Mouse (Mus musculus) hindbrain, embryonic 16.5 days (tissue): ENCODE measurements at regions not wholly inside any gene's neighbourhood (a gene's known extent, or its start where the extent isn't known, plus 50 kb on each side); places are given as distances from the start of the nearest gene placed in this dataset.
"Not testable (repeated sequence)": the region's sequence is repeated elsewhere in the genome, so short reads cannot be mapped to it uniquely, and the experiment has no call there.

Experiments
- ATAC-seq: fragments of 200-750 bp; cut with Nextera tagmentation; 2 replicates; pipeline ENCODE4 v1.8.0; 2017; ENCODE audit warnings: moderate TSS enrichment, moderate library complexity
- H3K27ac ChIP-seq: fragments of 300-500 bp; sonication (generic); 2 replicates; pipeline ENCODE4 v1.5.1; 2014; ENCODE audit warnings: low read depth, mild to moderate bottlenecking, control low read depth, low read length, moderate library complexity
- H3K27me3 ChIP-seq: fragments of 300-500 bp; sonication (generic); replicated peaks from 2 replicates; pipeline ENCODE4 v1.6.1; 2014; ENCODE audit warnings: low read length; ENCODE audit not compliant: control insufficient read depth, insufficient read depth
- H3K36me3 ChIP-seq: fragments of 300-500 bp; sonication (generic); 2 replicates; pipeline ENCODE4 v1.6.1; 2014; ENCODE audit warnings: mild to moderate bottlenecking, low read length, moderate library complexity, mixed read lengths; ENCODE audit not compliant: control insufficient read depth, insufficient read depth
- H3K4me1 ChIP-seq: fragments of 300-500 bp; sonication (generic); 2 replicates; pipeline ENCODE4 v1.6.1; 2014; ENCODE audit warnings: low read depth, low read length; ENCODE audit not compliant: control insufficient read depth, insufficient read depth
- H3K4me2 ChIP-seq: fragments of 300-500 bp; sonication (generic); 2 replicates; pipeline ENCODE4 v1.6.1; 2014; ENCODE audit warnings: mild to moderate bottlenecking, low read length, control low read depth, moderate library complexity
- H3K4me3 ChIP-seq: fragments of 300-500 bp; sonication (generic); 2 replicates; pipeline ENCODE4 v1.5.1; 2014; ENCODE audit warnings: mild to moderate bottlenecking, low read length, control low read depth, moderate library complexity
- H3K9ac ChIP-seq: fragments of 300-500 bp; sonication (generic); 2 replicates; pipeline ENCODE4 v1.6.1; 2014; ENCODE audit warnings: low read depth, mild to moderate bottlenecking, control low read depth, low read length, moderate library complexity
- H3K9me3 ChIP-seq: fragments of 300-500 bp; sonication (generic); 2 replicates; pipeline ENCODE4 v1.6.1; 2014; ENCODE audit warnings: mild to moderate bottlenecking, low read length, moderate library complexity; ENCODE audit not compliant: control insufficient read depth
- WGBS: fragments of 180-500 bp; shearing (Covaris S2); extraction: QIAGEN DNeasy Blood & Tissue Kit; methylation state at CpG from one replicate; pipeline ENCODE4 v1.1.7; 2014; 5-methylcytosine and 5-hydroxymethylcytosine counted together

GRCm38 (mm10) chr8:109312731-109313130 lies 181.1 kb upstream of the Pmfbp1 start:
- Histone ChIP-seq H3K9me3 (no peaks in the 10 kb centered on the region; the same call in 1 of the 2 replicates), H3K4me1 (peaks cover 17% of the 10 kb centered on the region), H3K36me3 (no peaks in the 10 kb centered on the region), H3K4me3 (no peak overlapping the region), H3K9ac (no peak overlapping the region), H3K27ac (no peak overlapping the region), H3K4me2 (no peak overlapping the region), H3K27me3 (no peaks in the 10 kb centered on the region; the same call in 1 of the 2 replicates)
- no peak; the same call in none of the 2 replicates for ATAC-seq
- WGBS, result 9% methylated on average over 8 of the region's 8 CpGs

- H3K4me2 ChIP-seq, result no peak overlapping the region
- 22% methylated on average over 11 of the region's 11 CpGs for WGBS
- H3K4me3 ChIP-seq, result no peak overlapping the region
- ATAC-seq, result no peak
- no peaks in the 10 kb centered on the region for H3K36me3 ChIP-seq
- H3K9ac ChIP-seq, result no peak overlapping the region
- no peaks in the 10 kb centered on the region; the same call in 1 of the 2 replicates for H3K9me3 ChIP-seq
- H3K4me1 ChIP-seq, result peaks cover 5% of the 10 kb centered on the region
- no peaks in the 10 kb centered on the region for H3K27me3 ChIP-seq
- H3K27ac ChIP-seq, result peak overlapping the region; percentile 54
Measured at GRCm38 (mm10) chr8:109320955-109321354, 172.9 kb upstream of the Pmfbp1 start.

GRCm38 (mm10) chr8:109323351-109323750 lies 170.5 kb upstream of the Pmfbp1 start:
- Histone ChIP-seq H3K4me2 (no peak overlapping the region), H3K36me3 (no peaks in the 10 kb centered on the region), H3K27me3 (no peaks in the 10 kb centered on the region), H3K9ac (no peak overlapping the region), H3K9me3 (no peaks in the 10 kb centered on the region), H3K4me3 (no peak overlapping the region), H3K4me1 (peaks cover 5% of the 10 kb centered on the region), H3K27ac (no peak overlapping the region)
- ATAC-seq, result no peak
- 76% methylated on average over 2 of the region's 2 CpGs for WGBS

GRCm38 (mm10) chr8:109324241-109324640 lies 169.6 kb upstream of the Pmfbp1 start:
- no peak for ATAC-seq
- Histone ChIP-seq H3K27ac (no peak overlapping the region), H3K9ac (no peak overlapping the region), H3K9me3 (no peaks in the 10 kb centered on the region), H3K36me3 (no peaks in the 10 kb centered on the region), H3K4me1 (peaks cover 5% of the 10 kb centered on the region), H3K4me2 (no peak overlapping the region), H3K27me3 (no peaks in the 10 kb centered on the region), H3K4me3 (no peak overlapping the region)
- 76% methylated on average over 9 of the region's 9 CpGs for WGBS

GRCm38 (mm10) chr8:109336203-109336602 lies 157.6 kb upstream of the Pmfbp1 start:
- no peaks in the 10 kb centered on the region for H3K27me3 ChIP-seq
- no peaks in the 10 kb centered on the region for H3K9me3 ChIP-seq
- 45% methylated on average over 7 of the region's 7 CpGs for WGBS
- no peak for ATAC-seq
- no peaks in the 10 kb centered on the region for H3K36me3 ChIP-seq
- no peak overlapping the region for H3K4me2 ChIP-seq
- no peak overlapping the region for H3K9ac ChIP-seq
- no peak overlapping the region for H3K4me3 ChIP-seq
- no peak overlapping the region for H3K27ac ChIP-seq
- peaks cover 3% of the 10 kb centered on the region; the same call in 1 of the 2 replicates for H3K4me1 ChIP-seq

GRCm38 (mm10) chr8:109338220-109338835 lies 155.5 kb upstream of the Pmfbp1 start:
- H3K9ac ChIP-seq, result no peak overlapping the region
- H3K4me3 ChIP-seq, result peak overlapping the region; percentile 22
- peak overlapping the region; percentile 46 for H3K4me2 ChIP-seq
- H3K27me3 ChIP-seq, result no peaks in the 10 kb centered on the region
- ATAC-seq, result no peak
- 26% methylated on average over 14 of the region's 14 CpGs for WGBS
- no peaks in the 10 kb centered on the region for H3K9me3 ChIP-seq
- H3K4me1 ChIP-seq, result peaks cover 3% of the 10 kb centered on the region; the same call in 1 of the 2 replicates
- no peaks in the 10 kb centered on the region for H3K36me3 ChIP-seq
- H3K27ac ChIP-seq, result no peak overlapping the region

- not testable (repeated sequence) for H3K36me3 ChIP-seq, ATAC-seq, H3K9me3 ChIP-seq, H3K4me3 ChIP-seq, H3K9ac ChIP-seq, H3K4me1 ChIP-seq, H3K4me2 ChIP-seq, H3K27me3 ChIP-seq, H3K27ac ChIP-seq
- 90% methylated on average over 21 of the region's 21 CpGs for WGBS
Measured at GRCm38 (mm10) chr8:109340647-109341046, 153.2 kb upstream of the Pmfbp1 start.

- H3K27me3 ChIP-seq, result no peaks in the 10 kb centered on the region
- H3K27ac ChIP-seq, result no peak overlapping the region
- no peak for ATAC-seq
- no peaks in the 10 kb centered on the region for H3K36me3 ChIP-seq
- H3K9ac ChIP-seq, result no peak overlapping the region
- no peak overlapping the region for H3K4me2 ChIP-seq
- no peaks in the 10 kb centered on the region for H3K9me3 ChIP-seq
- H3K4me1 ChIP-seq, result peaks cover 5% of the 10 kb centered on the region
- no peak overlapping the region for H3K4me3 ChIP-seq
- 85% methylated on average over 9 of the region's 9 CpGs for WGBS
Measured at GRCm38 (mm10) chr8:109355168-109355567, 138.7 kb upstream of the Pmfbp1 start.

GRCm38 (mm10) chr8:109359396-109360051 lies 134.3 kb upstream of the Pmfbp1 start:
- Histone ChIP-seq H3K4me2 (peak overlapping the region; percentile 49), H3K4me1 (peaks cover 7% of the 10 kb centered on the region), H3K36me3 (no peaks in the 10 kb centered on the region), H3K9me3 (no peaks in the 10 kb centered on the region), H3K4me3 (peak overlapping the region; percentile 23), H3K9ac (peak overlapping the region; percentile 58), H3K27ac (peak overlapping the region; percentile 91), H3K27me3 (no peaks in the 10 kb centered on the region)
- ATAC-seq, result peak; percentile 73
- 10% methylated on average over 16 of the region's 16 CpGs for WGBS
